Mouse (Mus musculus) adrenal gland, adult 18-20 months (tissue): ENCODE results near the gene Triobp. TPM values are rescaled to one million over a fixed set of nuclear protein-coding genes. Genes with fewer than 3 reads are reported as not detected.
"Not testable (repeated sequence)": the region's sequence is repeated elsewhere in the genome, so short reads cannot be mapped to it uniquely, and the experiment has no call there.

ENCODE experiments used
- DNase-seq, 2 experiments: peaks; one replicate each; pipeline ENCODE4 v3.0.0; 2021 to 2022; ENCODE audit warnings: low spot score in 2 of 2
- total RNA-seq, 2 experiments: library from RNA; stranded (reverse); gene quantifications; 1 replicate in 1 of 2; 2 replicates in 1 of 2; pipeline ENCODE4 v1.2.3; 2021

Triobp gene
- total RNA-seq, 2 experiments from 2014 or later, result 97.1 to 105 TPM

DNA sequence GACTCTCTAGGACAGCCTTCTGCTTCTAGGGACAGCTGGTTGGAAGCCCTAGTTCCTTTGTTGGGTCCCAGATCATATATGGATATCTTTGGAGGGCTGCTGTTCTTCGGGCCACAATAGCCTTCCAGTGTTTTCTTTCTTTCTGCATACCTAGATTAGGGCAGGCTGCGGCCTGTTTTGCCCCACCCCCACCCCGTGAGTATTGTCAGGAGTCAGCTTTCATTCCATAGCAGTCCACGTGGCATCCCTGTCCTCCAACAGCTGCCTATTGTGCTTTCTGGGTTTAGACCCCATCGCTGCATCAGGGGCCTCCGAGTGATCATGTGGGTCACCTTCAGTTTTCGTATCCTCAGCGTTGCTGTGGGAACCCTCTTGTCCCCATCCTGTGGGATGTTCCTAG lies 50.8 kb downstream of the Triobp start:
- no peak for DNase-seq

DNA sequence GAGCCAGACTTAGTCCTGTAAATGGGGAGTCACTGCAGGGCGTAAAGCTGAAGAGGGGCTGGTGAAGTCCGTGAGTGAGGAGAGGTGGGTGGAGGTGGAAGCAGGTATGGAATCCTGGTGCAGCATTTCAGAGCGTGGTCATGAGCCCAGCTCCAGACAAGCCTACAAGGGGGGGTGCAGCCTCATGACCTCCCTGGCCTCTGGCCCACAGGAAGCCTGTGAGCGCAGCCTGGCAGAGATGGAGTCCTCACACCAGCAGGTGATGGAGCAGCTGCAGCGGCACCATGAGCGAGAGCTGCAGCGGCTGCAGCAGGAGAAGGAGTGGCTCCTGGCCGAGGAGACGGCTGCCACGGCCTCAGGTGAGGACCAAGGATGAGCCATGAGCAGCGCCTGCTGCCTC lies 52.1 kb downstream of the Triobp start:
- DNase-seq, result no peak

DNA sequence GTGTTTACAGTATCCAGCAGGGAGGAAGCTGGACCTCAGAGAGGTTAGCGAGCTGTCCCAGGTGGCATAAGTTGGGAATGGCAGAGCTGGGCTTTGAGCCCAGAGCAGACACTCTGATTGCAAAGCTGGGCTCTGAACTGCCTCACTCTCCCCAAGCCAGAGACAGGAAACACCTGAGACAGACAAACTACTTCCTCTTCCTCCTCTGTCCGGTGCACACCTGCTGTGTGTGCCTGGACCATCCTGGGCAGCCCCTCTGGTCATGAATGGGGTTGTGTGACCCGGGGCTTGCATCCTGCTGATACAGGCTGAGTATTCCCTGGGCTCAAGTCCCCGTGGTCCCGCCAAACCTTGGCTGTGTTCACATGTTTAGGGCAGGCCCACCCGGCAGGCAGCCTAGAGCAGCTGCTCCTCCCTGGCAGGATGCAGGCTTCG lies 52.9 kb downstream of the Triobp start:
- DNase-seq, result no peak

DNA sequence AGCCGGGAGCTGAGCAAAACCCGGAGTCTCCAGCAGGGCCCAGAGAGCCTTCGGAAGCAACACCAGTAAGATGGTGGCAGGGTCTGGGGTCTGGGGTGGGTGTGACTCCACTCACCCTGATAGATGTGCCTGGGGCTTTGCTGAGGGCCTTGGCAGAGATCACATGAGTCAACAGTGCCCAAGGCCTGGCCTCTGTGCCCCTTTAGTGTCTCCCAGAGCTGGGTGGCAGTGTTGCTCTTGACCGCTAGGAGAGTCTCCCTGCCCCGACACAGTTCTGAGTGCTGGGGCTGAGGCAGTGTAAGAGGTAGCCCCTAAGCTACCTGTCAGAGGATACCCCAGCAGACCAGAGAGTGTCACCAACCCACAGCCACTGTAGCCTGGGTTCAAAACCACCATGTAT lies 54.0 kb downstream of the Triobp start:
- peak in 1 of 2 experiments; percentile 18 for DNase-seq

- DNase-seq, result peak; percentile 57 to 61
These were observed 54.5 kb downstream of the Triobp start for GRCm38 (mm10) chr15:79002036-79002435.

GRCm38 (mm10) chr15:79003079-79003478 lies 55.6 kb downstream of the Triobp start:
- no peak for DNase-seq

DNA sequence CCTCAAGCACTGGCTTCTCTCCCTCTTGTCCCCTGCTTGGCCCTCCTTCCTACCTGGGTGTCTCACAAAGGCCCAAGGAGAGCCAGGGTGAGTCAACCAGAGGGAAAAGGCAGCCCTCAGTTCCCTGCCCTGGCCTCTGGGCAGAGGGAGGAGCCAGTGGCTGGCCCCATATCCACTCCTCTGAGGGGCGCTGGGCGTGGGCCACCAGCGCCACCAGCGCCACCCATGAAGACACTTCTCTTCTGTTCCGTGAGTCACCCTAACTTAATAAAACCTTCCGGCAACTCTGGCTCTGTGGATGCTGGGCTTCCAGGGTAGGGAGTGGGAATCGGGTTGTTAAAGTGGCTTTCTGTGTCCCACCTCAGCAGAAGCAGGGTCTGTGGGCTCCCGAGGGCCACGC lies 58.1 kb downstream of the Triobp start:
- DNase-seq, result no peak

- DNase-seq, result no peak
These were observed 59.1 kb downstream of the Triobp start for GRCm38 (mm10) chr15:79006638-79007037.

DNA sequence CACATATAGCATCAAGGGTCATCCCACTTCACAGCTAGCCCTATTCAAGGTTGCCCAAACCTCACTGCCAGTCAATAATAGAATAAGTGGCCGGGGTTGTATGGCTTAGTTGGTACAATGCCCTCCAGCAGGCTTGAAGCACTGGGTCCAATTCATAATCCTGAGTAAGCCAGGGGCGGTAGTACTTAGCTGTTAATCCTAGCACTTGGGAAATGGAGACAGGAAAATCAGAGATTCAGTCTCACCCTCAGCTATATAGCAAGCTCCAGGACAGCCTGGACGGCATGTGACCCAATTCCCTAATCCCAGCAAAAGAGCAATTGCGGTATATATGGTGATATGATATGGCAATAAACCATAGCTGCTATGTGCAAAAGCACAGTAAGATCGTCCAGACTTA lies 59.5 kb downstream of the Triobp start:
- no peak for DNase-seq

DNA sequence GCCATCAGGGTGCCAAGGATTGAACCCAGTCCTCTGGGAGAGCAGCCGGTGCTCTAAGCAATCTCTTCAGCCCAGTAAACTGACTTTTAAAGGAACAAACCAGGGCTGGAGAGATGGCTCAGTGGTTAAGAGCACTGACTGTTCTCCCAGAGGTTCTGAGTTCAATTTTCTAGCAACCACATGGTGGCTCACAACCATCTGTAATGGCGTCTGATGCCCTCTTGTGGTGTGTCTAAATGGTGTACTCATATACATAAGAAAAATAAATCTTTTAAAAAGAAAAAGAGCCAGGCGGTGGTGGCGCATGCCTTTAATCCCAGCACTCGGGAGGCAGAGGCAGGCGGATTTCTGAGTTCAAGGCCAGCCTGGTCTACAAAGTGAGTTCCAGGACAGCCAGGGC lies 60.3 kb downstream of the Triobp start:
- not testable (repeated sequence) for DNase-seq

- DNase-seq, result no peak
These were observed 62.2 kb downstream of the Triobp start for GRCm38 (mm10) chr15:79009734-79010133.

DNA sequence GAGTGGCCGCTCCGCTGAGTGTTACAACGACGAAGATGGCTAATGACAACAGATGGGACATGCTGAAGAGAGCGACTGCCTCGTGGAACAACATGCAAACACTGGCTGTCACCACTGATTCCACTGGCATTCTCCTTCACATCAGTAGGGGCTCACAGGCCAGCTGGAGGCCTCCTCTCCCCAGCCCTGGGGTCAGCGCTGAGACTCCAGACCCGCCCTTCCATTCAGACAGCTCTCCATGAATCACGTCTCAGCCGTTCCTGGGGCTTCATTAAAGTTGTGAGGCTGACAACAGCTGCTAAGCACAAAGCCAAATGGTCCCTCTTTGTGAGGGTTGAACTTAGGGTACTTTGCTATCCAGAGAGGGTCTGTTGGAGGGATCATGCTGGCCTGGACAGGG lies 64.0 kb downstream of the Triobp start:
- DNase-seq, result no peak

GRCm38 (mm10) chr15:79013382-79013781 lies 65.9 kb downstream of the Triobp start:
- no peak for DNase-seq

DNA sequence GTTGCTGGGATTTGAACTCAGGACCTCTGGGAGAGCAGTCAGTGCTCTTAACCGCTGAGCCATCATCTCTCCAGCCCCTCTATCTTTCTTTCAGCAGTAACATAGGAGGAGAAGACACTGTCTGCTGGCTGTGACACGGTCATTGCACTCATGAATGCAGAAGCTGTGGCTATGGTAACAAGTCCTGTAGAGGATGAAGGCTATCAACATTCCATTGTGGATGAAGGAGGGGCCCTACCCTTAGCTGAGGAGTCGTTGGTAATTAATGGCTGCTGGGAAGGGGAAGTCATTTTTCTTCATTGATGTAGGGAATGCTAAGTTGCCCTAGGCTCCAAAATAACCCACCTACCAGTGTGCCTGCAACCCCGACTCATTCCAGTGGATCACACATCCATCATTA lies 70.7 kb downstream of the Triobp start:
- DNase-seq, result no peak

DNA sequence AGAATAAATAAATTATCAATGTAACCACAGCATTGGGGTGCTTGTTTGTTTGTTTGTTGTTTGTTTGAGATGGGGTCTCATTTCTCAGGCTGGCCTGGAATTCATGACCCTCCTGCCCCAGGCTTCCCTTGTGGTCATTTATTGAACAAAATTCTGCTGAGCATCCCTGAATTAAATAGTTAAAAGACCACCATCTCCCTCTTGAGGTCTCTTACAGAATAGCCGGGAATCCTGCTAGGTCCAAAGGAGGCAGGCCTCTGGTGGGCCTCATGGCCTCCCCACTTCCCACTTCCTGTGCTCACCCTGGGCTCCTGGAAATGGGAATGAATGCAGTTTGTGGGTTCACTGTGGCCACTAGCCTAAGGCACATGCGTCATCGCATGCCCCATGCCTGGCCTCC lies 71.4 kb downstream of the Triobp start:
- DNase-seq, result no peak

GRCm38 (mm10) chr15:79022671-79023230 lies 75.2 kb downstream of the Triobp start:
- DNase-seq, result no peak

- DNase-seq, result no peak
These were observed 75.8 kb downstream of the Triobp start for GRCm38 (mm10) chr15:79023366-79023765.

GRCm38 (mm10) chr15:79025687-79026308 lies 78.3 kb downstream of the Triobp start:
- DNase-seq, result no peak

DNA sequence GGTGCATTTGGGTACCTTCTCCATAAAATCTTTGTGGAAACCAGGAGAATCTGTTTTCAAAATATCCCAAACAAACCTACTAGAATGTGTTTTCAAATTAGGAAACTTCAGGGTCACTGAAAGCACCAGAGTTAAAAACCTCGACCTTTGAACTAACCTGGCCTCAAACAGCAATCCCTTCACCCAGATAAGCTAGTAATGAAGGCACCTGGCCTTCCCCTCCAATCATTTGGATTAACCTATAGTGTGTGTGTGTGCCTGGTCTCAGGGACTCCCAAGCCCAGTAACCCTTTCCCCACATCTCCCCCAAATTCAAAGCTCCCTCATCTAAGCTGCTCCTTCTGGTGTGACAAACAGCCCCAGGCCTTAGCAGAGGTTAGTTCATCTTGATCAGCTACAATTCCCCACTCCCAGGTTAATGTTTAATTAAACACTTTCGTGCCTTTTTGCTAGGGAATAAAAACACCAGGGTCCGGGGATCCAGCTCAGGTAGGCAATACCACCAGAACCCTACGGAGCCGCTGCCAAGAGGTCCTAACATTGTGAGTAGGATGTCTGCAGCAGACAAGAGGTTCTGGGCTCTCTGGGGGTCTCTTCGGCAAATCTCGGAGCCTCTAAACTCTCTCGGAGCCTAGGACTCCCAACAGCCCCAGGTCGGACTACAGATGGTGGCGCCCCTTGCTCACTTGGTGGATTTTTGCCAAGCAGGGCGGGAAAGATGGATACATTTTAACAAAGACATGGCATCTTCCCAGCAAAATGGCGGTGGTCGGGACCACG lies 79.2 kb downstream of the Triobp start:
- no peak for DNase-seq

DNA sequence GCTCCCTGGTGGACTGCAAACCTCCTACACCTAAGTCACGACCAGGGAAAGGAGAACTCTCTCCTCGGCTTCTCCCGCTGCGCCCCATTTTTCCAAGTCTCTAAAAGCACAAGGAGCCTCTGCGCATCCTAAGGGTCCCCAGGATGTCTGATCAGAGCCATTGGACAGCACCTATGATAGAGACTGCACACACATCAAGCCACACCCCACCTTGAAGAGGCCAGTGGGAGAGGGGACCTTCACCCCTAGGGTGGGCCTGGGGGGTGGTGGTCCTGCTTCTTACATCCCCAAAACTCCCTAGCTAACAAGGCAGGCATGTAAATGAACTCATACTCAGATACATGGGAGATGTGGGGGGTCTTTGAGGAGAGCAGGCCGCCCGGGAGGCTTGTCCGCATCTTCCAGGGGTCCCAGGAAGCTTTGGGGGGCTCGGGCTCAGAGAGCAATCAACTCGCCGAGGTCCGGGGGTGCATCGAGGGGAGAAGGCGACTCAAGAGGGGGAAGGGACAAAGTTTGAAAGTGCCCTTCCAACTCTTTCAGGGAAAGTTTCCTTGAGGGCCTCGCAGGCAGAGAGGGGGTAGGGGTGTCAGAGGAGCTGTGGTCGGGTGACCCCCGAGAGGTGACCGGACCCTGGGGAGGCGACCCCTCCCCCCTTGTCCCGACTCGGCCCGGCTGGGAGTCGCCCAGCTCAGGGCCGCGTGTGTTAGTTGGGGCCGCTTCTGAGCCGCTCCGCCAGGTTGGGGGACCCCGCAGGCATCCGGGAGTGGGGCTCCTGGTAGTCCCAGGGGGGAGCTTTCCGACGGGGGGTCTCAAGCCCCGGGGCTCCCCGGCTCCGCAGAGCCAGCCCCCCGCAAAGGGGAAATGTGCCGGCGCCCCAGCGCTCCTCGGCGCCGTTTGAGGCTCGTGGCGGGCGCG lies 80.0 kb downstream of the Triobp start:
- peak; percentile 33 to 49 for DNase-seq

DNA sequence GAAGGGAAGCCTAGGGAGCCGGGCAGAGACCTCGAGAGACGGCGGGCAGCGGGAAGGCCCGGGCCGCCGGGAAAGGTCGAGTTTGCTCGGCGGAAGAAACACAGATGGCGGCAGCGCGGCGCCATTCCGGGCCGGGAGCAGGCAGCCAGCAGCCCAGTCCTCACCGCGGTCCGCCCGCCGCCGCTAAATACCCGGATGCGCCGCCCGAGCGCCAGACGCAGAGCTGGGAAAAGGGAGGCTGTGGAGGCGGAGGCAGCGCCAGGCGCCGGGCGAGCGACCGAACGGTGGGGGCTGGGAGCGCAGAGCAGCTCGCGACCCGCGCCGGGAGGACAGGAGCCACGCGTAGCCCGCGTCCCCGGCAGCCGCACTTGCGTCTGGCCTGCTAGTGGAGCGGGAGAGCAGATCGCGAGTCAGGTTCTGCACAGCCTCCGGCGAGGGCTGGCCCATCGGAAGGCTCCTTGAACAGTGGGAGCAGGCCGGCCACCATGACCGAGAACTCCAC lies 80.8 kb downstream of the Triobp start, which contains the start of gene H1f0:
TSS of gene H1f0 (plus strand) at position 214 of the 502 bp plus-strand sequence.
- peak; percentile 95 to 97 for DNase-seq
